Mouse (Mus musculus): ENCODE measurements around the gene Polr3b.

Polr3b gene

DNA sequence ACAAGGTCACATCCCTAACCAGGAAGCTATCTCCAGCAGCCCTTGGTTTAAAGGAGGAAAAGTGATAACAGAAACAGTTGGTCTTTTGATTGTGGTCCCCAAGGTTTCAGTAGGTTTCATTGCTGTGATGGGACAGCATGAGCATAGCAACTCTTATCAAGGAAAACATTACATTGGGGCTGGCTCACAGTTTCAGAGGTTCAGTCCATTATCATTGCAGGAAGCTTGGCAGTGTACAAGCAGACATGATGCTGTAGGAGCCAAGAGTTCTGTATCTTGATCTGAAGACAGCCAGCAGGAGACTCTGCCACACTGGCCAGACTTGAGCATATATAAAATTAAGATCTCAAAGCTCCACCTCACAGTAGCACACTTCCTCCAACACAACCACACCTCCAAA, 53.6 kb downstream of the Polr3b start:
- no peak for DNase-seq

DNA sequence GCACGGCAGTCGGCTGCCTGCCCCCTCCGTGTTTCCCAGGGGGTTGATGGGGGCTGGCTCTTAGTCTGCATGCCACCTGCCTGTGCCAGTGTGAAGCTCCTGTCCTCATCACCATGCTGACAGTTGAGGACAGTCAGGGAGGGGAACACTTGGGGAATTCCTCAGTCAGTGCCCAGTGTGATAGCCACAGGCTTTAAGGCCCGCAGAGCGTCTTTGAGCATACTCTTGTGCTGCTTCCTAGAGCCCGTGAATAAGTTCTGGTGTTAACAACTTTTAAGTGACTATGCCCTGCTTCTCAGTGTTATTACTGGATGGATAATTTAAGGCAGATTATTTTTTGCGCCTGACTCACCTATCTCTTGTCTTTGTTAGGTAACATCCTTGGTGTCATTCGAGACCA, 54.4 kb downstream of the Polr3b start:
- no peak for DNase-seq

DNA sequence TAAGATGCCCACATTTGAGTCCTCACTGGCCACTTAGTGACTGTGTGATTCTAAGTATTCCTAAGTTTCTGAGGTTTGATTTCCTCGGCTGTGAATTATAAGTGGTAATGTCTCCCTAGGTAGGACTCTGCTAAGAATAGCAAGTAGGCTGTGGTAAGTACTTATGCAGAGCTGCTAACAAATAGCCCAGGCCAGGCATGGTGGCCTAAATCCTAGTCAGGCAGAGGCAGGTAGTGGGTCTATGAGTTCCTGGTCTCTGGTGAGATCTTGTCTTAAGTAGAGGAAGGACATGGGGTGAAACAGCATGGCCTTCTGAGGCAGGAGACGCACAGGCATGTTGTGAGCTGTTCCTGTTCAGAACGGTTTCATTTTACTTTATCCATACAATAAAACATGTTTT, 55.8 kb downstream of the Polr3b start:
- DNase-seq: no peak

DNA sequence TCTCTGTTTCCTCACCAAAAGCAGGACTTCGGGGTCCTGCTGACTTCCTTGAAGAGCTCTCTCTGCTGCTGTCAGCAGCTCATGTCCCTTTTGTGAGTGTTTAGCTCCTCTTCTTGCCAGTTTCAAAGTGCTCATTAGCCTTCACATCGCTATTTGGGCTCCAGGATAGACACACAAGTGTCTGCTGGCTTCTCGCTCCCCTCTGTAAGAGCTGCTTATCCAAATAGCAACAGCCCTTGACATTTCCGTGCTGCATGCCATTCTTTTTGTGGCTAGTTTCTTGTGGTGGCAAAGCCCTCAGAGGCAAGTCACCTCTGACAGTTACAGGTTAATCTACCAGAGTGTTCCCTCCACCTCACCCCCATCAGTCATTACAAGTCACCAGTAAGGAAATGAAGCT, 56.3 kb downstream of the Polr3b start:
- no peak for DNase-seq

DNA sequence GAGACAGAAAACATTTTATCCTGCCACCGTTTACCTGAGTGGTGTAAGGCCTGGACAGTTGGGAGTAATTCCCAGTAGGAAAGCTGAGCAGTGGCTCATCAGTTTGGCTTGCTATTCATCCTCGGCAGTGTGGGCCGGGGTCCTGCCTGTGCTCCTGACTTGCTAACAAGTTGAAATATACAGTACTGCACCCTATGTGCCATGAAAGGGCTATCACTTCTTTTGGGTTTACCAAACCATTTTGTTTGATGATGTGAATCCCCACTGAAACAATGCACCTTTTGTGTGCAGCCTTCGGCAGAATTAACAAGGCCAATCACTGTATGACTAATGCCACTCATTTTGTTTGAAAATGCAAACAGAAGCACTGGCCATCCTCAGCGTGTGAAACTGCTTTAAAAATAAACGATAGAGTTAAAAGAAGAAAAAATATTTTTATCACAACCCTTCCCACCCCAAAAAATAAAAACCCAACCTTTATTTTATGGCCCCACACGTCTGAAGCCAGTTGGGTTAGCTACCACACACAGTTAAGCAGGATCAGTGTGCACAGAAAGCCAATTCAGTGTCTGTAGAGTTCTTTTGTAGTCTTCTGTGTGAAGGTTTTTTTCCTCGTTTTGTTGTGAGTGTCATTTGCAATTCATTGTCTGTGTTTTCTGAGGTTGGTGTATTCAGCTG, 63.5 kb downstream of the Polr3b start:
- DNase-seq: no peak

DNA sequence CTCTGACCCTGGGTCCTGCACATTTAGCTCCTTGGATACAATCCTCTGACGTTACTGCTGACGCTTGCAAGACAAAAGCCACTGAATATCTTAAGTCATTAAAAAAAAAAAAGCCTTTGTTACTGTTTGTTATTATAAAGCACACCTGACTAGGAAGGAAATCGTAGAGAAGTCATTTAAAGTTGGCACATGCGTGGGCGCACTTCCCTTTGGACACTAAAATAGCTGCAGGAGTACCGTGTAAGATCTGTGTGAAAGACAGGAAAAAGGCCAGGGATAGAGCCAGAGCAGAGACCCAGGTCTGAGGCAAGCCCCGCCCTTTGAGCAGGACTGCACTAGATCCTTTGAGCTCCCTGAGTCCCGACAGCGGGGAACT, 64.0 kb downstream of the Polr3b start:
- DNase-seq: peak; percentile 62

DNA sequence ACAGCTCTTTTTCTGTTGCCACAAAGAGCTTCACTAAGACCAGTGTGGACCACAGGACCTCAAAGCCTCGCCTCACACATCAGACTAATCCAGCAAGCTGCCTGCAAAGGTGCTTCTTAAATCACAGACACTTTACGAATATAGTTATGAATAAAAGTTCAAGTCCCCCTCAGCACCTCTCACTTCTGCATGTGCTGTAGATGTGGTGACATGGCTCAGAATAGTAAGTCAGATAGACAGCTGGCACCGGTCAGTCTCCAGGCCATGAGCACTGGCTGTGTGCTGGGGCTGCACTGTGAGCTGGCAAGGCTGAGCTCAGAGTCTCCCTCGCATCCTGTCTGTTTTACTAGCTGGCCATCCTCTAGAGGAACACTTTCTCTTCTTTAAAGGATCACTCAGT, 64.6 kb downstream of the Polr3b start:
- DNase-seq: no peak

DNA sequence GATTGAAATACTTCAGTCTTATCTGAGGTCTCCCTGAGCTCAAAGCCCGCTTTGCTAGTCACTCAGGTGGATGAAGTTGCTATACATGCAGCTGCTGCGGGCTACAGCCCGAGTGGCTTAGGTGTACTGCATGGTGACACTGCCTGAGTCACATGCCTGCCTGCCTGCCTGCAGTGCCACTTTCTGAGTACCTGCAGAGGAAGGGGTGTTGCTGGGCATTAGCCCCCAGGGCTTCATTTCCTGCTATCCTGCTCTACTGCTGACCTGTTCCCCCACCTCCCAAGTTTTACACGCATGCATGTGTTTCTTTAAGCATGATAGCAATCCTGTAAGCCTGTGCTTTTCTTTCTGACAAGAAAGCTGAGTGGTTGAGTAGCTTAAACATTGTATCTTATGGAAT, 65.6 kb downstream of the Polr3b start:
- DNase-seq: no peak

DNA sequence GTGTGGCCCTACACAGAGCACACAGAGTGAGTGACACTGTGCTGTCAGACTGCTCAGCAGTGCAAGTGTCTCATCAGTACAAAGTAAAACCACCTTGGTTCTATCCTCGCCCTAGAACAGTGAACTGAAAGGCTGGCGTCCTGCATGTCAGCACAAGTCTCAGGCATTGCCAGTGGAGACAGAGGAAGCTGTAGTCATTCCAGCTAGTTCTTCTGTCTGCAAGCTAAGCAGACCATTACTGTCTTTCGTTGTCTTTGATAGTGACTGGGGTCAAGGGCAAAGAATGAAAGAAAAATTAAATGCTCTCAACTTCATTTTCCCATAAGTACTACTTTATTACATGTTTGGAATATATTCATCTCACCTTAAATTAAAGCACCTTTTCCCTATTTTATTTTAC, 67.8 kb downstream of the Polr3b start:
- DNase-seq: no peak

DNA sequence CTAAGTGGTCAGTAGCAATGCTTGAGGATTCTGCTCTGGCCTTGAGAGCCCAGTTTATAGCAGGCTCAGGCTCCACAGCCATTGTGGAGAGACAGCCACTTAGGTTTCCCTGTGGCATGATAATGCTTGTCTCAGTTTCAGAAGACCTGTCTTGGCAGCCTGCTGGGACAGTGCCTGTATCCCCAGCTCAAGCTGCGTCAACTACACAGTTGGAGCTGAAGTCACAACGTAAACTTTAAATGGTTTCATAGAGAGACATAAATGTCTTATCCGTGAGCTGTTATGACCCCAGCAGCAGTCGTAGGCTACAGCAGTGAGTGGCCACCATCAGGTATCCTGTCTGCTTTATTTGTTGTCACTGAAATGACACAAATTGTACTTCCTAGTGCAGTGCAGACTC, 68.7 kb downstream of the Polr3b start:
- DNase-seq: no peak

DNA sequence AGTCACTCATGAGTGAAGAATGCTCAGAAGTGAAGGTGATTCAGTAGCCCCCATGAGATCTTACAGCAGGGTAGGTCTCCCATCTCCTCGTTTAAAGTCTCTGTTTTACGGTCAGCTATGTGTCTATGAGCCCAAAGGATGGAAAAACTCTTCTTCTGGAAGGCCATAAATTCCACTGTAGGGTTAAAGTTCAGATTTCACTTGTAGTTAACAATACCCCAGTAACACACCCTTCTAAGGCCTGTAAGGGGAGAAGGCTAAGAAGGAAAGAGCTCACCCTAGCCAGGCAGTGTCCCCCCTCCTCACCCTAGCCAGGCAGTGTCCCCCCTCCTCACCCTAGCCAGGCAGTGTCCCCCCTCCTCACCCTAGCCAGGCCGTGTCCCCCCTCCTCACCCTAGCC, 69.6 kb downstream of the Polr3b start:
- no peak for DNase-seq

DNA sequence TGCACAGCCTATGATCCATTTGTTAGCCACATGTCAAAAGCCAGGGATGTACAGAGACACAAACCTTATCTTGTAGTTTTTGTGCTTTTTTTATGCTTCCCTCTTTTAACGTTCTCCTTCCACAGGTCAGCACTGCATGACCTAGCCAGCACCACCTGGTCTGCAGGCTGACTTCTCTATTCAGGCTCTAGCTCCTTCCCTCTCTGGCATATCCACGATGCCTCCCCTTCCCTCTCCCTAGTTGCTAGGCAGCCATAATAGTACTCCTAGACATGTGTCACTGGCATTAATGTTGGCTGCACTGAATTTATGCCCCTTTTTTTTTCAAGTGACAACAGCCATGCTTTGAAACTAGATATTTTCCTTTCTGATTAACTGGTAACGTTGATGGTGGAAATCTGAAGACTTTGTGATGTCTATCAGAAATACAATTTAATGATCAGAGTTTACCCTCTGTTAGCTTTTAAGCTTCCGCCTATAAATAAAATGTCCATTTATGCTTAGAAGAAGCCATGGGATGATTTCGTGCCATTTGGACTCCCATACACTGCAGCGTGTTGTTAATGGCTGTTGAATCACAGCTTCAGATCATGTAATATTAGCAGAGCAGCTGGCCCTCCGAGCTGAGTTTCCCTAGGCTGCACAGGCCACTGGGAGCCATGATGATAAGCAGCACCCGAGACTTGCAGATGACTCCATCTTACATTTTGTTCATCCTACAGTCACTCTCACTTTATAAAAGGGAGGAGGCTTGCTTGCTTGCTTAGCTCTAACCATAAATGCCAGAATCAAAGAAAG, 71.9 kb downstream of the Polr3b start:
- no peak for DNase-seq

DNA sequence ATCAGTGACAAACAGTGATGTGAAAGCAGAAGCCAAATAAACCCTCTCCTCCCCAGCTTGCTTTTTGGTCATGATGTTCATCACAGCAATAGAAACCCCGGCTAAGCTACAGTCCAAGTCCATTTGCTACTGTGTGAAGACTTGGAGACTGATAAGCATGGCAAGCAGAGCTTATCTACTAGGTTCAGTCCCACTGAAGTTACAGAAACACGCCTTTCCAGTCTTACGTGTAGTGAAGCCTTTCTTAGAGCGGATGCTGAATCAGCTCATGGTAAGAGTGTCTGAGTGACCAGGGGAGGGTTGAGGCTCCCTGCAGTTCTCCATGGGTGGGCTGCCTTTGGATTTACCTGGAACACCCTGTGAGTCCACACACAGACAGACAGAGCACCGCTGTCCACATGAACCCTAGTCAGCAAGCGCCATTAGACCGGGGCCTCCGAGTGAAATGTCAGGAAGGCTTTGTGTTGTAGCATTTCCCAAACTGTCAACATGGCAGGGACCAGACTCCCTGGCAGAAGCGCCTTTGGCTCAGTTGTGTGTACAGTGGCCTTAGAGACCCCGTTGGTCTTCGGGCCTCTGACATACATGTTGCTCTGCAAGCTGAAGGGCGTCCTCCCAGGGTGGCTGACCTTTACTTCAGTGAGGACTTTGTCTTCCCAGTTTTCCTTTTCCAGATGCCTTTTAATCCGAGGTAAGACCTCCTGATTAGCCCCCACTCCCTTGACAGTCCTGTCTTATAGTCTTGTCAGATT, 78.3 kb downstream of the Polr3b start:
- no peak for DNase-seq

DNA sequence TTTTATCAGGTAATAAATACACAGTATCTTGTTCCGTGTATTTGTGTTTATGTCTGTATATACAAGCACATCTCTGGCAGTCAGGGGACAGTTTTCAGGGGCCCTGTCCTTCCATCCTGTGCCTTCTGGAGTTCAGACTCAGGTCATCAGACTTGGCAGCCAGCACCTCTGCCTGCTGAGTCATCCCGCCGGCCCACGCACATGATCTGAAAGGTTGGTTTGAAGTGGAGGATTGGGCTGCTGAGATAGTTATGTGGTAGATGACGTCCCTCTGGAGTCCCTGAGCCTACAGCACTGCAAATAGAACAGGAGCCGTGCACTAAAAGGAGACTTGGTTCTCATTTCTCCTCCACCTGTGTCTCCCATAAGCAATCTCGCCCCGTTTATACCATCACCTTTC, 79.0 kb downstream of the Polr3b start:
- peak; percentile 45 for DNase-seq

DNA sequence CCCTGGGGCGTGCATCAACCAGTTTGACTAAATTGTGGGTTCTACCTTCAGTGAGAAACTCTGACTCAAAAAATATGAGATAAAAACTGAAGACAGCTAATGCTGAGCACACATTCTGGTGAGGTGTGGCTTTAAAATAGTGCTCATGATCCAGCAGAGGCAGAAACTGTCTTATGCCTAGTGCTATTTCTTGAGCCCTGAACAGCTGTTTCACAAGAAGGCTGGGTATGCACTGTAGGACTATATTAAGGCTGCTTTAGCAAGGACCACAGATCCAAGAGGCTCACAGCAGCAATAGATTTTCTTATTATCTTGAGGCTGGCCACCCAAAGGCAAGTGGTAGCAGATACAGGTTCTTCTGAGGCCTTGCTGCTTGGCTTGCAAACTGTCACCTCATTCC, 80.0 kb downstream of the Polr3b start:
- no peak for DNase-seq

DNA sequence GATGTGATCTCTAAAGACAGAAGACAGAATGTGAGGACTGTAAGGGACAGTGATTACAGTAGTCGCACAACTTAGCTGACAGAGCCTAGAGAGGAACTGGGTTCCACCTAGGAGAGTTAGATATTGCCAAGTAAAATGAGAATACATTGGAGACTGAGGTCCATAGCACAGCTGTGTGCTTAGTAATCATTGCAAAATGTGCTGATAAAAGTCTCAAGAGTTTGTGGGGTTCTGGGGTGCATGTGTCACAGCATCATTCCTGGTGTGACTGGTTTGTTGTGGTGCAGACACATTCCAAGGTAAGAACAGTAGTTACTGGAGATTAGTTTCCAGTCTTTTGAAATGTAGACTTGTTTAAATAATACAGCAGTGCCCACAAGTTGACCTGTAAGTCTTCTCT, 82.5 kb downstream of the Polr3b start:
- no peak for DNase-seq

DNA sequence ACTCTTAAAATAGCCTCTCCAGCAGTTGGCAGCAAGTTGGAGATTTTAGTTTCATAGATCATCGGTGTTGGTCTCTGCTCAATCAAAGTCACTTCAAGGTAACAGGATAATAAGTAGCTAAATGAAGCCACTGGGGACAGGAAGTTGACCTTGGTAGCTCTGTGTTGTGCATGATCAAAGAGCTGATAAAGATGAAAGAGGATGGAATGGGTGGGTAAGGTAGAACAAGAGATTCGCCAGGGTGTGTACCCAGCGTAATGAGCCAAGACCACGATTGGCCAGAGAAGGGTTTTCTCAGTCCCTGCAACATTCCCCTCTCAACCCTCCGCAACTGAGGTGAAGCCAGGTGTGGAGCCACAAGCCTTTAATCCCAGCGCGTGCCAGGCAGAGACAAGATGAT, 83.1 kb downstream of the Polr3b start:
- no peak for DNase-seq

DNA sequence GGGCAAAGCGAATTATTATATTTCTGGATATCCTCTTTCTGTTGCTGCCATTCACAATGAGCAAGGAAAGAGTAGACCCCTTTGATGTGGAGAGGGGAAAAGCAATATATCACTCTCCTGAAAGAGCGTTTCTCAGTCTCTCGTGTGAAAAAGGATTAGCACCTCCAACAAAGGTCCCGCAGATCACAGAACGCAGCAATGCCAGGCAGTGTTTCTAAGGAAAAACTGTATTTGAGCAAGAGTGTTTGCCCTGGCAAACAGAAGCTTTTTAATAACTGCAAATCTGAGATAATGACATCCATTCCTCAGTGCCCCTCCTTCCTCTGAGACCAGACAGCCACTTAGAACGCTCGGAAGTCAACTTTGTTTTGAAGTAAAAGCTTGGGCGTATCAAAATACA, 84.5 kb downstream of the Polr3b start:
- DNase-seq: no peak

DNA sequence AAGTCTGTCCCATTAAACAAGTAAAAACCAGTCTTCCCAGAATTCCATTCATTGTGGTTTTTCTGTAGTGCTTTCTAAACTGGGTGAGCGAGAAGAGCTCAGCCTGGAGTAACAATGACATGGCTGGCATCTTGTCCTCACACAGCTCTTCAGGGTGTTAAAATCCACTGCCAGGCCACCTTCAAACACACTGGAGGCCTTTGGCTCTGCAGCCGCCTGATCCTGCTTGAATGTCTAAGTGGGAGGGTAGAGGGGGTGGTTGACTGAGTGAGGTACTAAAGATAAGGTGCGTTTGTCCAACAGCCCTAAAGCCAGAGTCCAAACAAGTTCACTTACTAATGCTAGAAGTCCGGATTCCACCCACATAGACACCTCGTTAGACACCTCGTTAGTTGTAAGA, 85.1 kb downstream of the Polr3b start:
- no peak for DNase-seq

DNA sequence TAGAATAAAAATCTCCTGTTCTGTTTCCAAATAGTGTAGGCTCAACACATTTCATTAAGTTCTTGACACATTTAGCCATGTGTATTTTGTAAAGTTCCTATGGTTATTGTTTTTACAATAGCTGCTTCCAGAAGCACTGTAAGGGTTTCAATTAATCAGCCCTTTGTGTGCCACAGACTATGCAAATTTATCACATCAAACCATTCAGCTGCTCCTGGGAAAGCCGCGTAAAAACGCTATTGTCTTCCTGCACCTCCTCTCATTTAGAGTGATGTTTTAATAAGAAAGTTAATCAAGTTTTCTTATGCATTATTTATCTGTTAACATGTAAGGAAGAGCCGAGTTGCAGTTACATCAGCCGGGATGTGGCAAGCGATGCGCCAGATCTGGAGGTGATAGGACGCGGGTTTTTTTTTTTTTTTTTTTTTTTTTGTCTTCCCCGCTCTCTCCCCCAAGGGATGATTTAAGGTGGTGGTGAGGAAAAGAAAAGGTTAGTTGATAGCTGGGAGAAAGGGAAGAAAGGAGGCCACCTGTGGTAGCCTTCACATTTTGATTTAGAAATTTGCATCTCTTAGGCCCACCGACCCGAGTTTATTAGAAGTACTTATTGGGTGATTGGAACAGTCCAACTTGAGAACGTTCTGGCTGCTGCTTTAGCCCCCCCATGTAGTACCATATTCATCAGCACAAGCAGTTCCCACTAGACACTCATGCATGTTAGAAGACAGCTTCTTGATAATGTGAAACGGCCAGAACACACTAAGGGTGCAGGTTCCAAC, 85.8 kb downstream of the Polr3b start:
- DNase-seq: no peak

DNA sequence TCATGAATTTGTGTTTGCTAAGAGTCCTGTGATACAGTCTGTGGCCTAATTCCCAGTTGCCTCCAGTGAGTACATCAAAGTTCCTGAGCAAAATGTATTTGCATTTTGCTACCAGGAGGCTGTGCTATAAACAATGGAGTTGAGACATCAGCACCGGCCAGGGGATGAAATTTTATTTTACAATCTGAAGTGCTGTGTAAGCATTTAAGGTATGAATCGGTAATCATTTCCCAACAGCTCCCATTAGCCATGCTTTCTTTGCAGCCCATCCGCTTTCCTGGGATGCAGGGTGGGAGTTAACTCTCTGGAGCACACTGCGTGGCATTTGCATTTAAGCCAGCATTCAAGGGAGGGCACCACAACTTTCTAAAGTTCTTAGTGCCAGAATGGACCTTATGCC, 88.1 kb downstream of the Polr3b start:
- no peak for DNase-seq

DNA sequence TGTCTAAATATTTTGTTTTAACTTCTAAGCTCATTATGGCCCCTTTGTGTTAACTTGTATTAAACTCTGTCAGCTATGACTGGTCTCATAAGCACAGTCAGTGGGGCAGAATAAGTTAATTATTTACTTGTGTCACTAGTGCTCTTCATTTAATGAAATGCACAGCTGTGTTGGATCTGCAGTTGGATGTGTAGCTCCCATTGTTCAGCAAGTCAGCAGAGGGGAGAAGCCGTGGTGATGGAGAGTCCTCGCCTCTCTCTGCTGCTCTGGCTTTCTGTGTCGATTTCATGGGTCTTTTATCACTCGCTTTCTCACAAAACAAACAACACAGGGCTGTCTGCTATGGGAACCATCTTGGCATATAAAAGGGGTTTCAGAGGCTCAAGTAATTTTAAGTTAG, 88.7 kb downstream of the Polr3b start:
- no peak for DNase-seq

DNA sequence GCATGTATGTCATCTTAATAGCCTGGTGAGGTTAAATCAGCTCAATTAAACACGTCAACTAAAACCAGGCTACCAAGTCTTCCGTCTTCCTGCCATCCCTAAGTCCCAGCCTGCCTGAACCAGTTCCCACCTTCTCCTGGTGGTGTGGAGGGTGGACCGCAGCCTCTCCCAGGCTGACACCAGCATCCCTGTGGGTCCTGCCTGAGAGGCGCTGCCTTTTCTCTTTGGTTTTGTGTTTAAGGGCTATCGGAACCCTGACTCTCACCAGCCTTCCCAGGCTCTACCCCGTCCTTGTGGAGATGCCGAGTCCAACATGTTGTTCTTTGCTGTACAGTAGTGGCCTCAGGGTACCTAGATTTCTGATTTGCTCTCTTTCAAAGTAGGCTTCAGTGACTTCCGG, 89.4 kb downstream of the Polr3b start:
- DNase-seq: no peak

Measured in kidney, postnatal 14 days (tissue).